Mouse (Mus musculus): ENCODE measurements at regions not wholly inside any gene's neighbourhood (a gene's known extent, or its start where the extent isn't known, plus 50 kb on each side); places are given as distances from the start of the nearest gene placed in this dataset.

DNA sequence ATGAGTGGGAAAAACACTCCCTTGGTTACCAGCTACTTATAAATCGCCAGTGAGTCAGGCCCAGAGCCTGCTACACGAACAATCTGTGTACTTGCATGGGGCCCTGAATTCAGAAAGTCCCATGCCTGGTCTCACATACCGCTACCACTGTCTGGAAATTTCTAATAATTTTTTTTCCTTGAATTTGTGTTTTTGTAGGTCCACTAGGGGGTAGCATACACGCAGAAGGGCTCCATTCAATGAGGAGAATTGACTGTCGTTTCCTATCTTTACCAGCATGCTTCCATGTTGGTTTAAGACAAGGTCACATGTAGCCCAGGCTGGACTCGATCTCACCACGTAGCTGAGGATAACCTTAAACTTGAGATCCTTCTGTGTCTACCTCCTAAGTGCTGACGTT lies 71.9 kb downstream of the Setd4 start:
- 0 out of 2 replicates have a peak, but pooled peaks have one; percentile 3 for TF ChIP-seq CTCF (conservative IDR thresholded peaks at IDR 0.05; ENCODE audit: low read length)
- no peak for TF ChIP-seq NANOG (IDR thresholded peaks at IDR 0.05; ENCODE audit: borderline replicate concordance, low read length)
- TF ChIP-seq POU5F1 (IDR thresholded peaks at IDR 0.05; ENCODE audit: borderline replicate concordance, low read length): no peak

Data from E14TG2a.4 (cell line).